Mouse (Mus musculus) midbrain, embryonic 11.5 days (tissue): ENCODE measurements at regions not wholly inside any gene's neighbourhood (a gene's known extent, or its start where the extent isn't known, plus 50 kb on each side); places are given as distances from the start of the nearest gene placed in this dataset.

Experiments
- ATAC-seq: fragments of 200-750 bp; cut with Nextera tagmentation; 2 replicates; pipeline ENCODE4 v1.8.0; 2017; ENCODE audit warnings: moderate TSS enrichment, moderate library complexity; ENCODE audit not compliant: low FRiP score
- DNase-seq: peaks from one replicate; pipeline ENCODE4 v3.0.0; 2015; ENCODE audit warnings: low spot score; ENCODE audit errors: missing footprints
- H3K27ac ChIP-seq: fragments of 300-500 bp; sonication (generic); 2 replicates; pipeline ENCODE4 v1.5.1; 2014; ENCODE audit warnings: low read depth, low read length
- H3K27me3 ChIP-seq: fragments of 300-500 bp; sonication (generic); 2 replicates; pipeline ENCODE4 v1.6.1; 2014; ENCODE audit warnings: mild to moderate bottlenecking, low read length, moderate library complexity, mixed read lengths; ENCODE audit not compliant: control insufficient read depth, insufficient read depth
- H3K36me3 ChIP-seq: fragments of 300-500 bp; sonication (generic); 2 replicates; pipeline ENCODE4 v1.6.1; 2014; ENCODE audit warnings: mild to moderate bottlenecking, low read length, moderate library complexity, mixed read lengths; ENCODE audit not compliant: control insufficient read depth, insufficient read depth
- H3K4me1 ChIP-seq: fragments of 300-500 bp; sonication (generic); 2 replicates; pipeline ENCODE4 v1.6.1; 2014; ENCODE audit warnings: low read length; ENCODE audit not compliant: control insufficient read depth, insufficient read depth
- H3K4me2 ChIP-seq: fragments of 300-500 bp; sonication (generic); 2 replicates; pipeline ENCODE4 v1.6.1; 2014; ENCODE audit warnings: mild to moderate bottlenecking, moderate library complexity
- H3K4me3 ChIP-seq: fragments of 300-500 bp; sonication (generic); 2 replicates; pipeline ENCODE4 v1.5.1; 2014; ENCODE audit warnings: low read depth, low read length
- H3K9ac ChIP-seq: fragments of 300-500 bp; sonication (generic); 2 replicates; pipeline ENCODE4 v1.6.1; 2014; ENCODE audit warnings: low read length
- H3K9me3 ChIP-seq: fragments of 300-500 bp; sonication (generic); 2 replicates; pipeline ENCODE4 v1.6.1; 2016; ENCODE audit warnings: low read length; ENCODE audit not compliant: control insufficient read depth
- WGBS: fragments of 180-500 bp; shearing (Covaris S2); extraction: QIAGEN DNeasy Blood & Tissue Kit; methylation state at CpG from one replicate; pipeline ENCODE4 v1.1.7; 2014; 5-methylcytosine and 5-hydroxymethylcytosine counted together

GRCm38 (mm10) chr19:60148313-60148965 is 78.1 kb downstream of the Fam204a start:
- H3K4me3 ChIP-seq: no peak overlapping the region
- peaks cover 3% of the 10 kb centered on the region; the same call in 1 of the 2 replicates for H3K4me1 ChIP-seq
- H3K9me3 ChIP-seq: no peaks in the 10 kb centered on the region
- WGBS: 18% methylated on average over 8 of the region's 8 CpGs
- no peaks in the 10 kb centered on the region for H3K36me3 ChIP-seq
- DNase-seq: peak; percentile 66
- no peak for ATAC-seq
- H3K9ac ChIP-seq: no peak overlapping the region
- no peak overlapping the region for H3K27ac ChIP-seq
- H3K4me2 ChIP-seq: no peak overlapping the region
- peaks cover 47% of the 10 kb centered on the region for H3K27me3 ChIP-seq

- H3K4me1 ChIP-seq: peaks cover 3% of the 10 kb centered on the region; the same call in 1 of the 2 replicates
- H3K9me3 ChIP-seq: no peaks in the 10 kb centered on the region
- H3K9ac ChIP-seq: no peak overlapping the region
- no peaks in the 10 kb centered on the region for H3K36me3 ChIP-seq
- DNase-seq: peak; percentile 87
- no peak for ATAC-seq
- no peak overlapping the region for H3K4me2 ChIP-seq
- no peak overlapping the region for H3K27ac ChIP-seq
- no peak overlapping the region for H3K4me3 ChIP-seq
- 31% methylated on average over 10 of the region's 10 CpGs for WGBS
- peaks cover 41% of the 10 kb centered on the region for H3K27me3 ChIP-seq
Observed at GRCm38 (mm10) chr19:60146451-60147190, 79.9 kb downstream of the Fam204a start.

DNA sequence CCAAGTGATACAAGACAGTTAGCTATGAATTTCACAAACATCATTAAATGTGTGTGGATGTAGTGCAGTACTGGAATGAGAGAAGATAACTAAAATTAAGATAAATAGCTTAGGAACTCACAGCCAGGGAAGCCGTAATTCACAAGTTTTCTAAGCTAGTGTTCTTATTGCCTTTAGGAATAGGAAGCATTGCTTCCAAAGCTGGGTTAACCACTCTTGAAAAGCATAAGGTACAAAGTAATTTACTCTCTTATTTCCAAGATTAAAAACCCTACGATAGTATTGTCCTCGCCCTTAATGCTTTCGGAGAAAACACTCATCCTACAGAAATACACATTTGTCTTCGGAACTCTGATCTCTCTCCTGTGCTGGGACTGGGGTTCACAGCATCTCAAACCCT is 81.3 kb downstream of the Fam204a start:
- H3K4me2 ChIP-seq: no peak overlapping the region
- no peak overlapping the region for H3K9ac ChIP-seq
- no peaks in the 10 kb centered on the region for H3K36me3 ChIP-seq
- WGBS: 72% methylated on average over 5 of the region's 5 CpGs
- H3K27me3 ChIP-seq: peaks cover 41% of the 10 kb centered on the region
- ATAC-seq (no peak), DNase-seq (peak; percentile 89)
- no peak overlapping the region for H3K4me3 ChIP-seq
- no peaks in the 10 kb centered on the region for H3K9me3 ChIP-seq
- H3K27ac ChIP-seq: no peak overlapping the region
- H3K4me1 ChIP-seq: peaks cover 3% of the 10 kb centered on the region; the same call in 1 of the 2 replicates

DNA sequence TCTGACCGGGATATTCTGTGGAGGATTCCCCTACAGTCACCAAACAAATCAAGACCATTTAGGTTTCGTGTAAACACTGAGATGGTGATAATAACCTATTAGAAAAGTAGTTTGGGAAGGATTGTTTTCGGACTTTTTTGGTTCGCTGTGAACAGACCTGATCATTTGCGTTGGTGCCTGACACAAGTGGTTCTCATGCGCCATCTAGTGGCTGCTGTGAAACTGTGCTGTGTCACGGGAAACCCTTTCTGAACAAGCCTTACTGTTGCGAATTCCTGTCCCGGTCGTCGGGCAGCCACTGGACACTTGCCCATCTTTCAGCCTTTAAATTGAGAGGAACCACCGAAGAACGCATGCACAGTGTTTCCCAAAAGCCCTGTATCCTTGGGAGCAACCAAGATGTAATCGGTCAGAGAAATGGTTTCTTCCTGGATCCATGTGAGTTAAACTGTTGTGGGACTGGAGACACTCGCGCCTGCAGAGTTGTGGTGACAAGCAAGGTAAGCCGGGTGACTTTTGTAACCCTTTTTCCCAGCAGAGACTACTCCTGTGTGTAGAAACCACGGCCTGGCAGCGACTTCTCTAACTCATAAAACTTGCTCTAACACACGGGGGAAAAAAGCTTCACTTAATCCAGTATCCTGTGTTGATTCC is 82.0 kb downstream of the Fam204a start:
- ATAC-seq: peak; percentile 50; the same call in 1 of the 2 replicates
- peaks cover 38% of the 10 kb centered on the region for H3K27me3 ChIP-seq
- H3K9ac ChIP-seq: no peak overlapping the region
- H3K4me1 ChIP-seq: peaks cover 3% of the 10 kb centered on the region; the same call in 1 of the 2 replicates
- H3K9me3 ChIP-seq: no peaks in the 10 kb centered on the region
- H3K4me2 ChIP-seq: peak overlapping the region; percentile 39
- H3K27ac ChIP-seq: no peak overlapping the region
- DNase-seq: peak; percentile 98
- 7% methylated on average over 20 of the region's 20 CpGs for WGBS
- H3K4me3 ChIP-seq: peak overlapping the region; percentile 20; the same call in 1 of the 2 replicates
- no peaks in the 10 kb centered on the region for H3K36me3 ChIP-seq

GRCm38 (mm10) chr19:60138881-60139280 is 87.6 kb downstream of the Fam204a start:
- H3K27me3 ChIP-seq: no peaks in the 10 kb centered on the region
- no peaks in the 10 kb centered on the region for H3K9me3 ChIP-seq
- no peak overlapping the region for H3K9ac ChIP-seq
- H3K4me3 ChIP-seq: no peak overlapping the region
- peak; percentile 6 for DNase-seq
- H3K4me1 ChIP-seq: no peaks in the 10 kb centered on the region
- no peak overlapping the region for H3K4me2 ChIP-seq
- H3K36me3 ChIP-seq: no peaks in the 10 kb centered on the region
- no peak for ATAC-seq
- no peak overlapping the region for H3K27ac ChIP-seq
- WGBS: 78% methylated on average over 2 of the region's 2 CpGs

DNA sequence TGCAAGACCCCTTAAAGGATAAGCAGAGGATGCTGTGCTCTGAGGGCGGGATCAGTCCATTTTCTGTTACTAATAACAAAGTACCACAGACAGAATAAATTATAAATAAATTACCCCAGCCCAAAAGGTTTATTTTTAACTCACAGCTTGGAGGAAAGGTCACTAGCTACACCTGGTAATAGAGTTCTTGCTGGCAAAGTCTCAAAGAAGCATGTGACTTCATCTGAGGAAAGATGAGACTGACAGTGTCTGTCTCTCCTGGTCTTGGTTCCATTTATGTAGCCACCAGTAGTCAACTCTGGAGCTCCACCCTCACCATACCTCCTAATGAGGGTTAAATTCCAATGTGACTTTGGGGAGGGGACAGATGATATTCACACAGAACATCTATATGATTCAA is 90.0 kb downstream of the Fam204a start:
- H3K9ac ChIP-seq: no peak overlapping the region
- no peak for ATAC-seq
- H3K27me3 ChIP-seq: no peaks in the 10 kb centered on the region
- no peaks in the 10 kb centered on the region for H3K4me1 ChIP-seq
- no peak overlapping the region for H3K27ac ChIP-seq
- DNase-seq: peak; percentile 17
- no peak overlapping the region for H3K4me3 ChIP-seq
- no peaks in the 10 kb centered on the region for H3K36me3 ChIP-seq
- WGBS: 84% methylated on average over 1 of the region's 1 CpGs
- no peaks in the 10 kb centered on the region for H3K9me3 ChIP-seq
- no peak overlapping the region for H3K4me2 ChIP-seq

DNA sequence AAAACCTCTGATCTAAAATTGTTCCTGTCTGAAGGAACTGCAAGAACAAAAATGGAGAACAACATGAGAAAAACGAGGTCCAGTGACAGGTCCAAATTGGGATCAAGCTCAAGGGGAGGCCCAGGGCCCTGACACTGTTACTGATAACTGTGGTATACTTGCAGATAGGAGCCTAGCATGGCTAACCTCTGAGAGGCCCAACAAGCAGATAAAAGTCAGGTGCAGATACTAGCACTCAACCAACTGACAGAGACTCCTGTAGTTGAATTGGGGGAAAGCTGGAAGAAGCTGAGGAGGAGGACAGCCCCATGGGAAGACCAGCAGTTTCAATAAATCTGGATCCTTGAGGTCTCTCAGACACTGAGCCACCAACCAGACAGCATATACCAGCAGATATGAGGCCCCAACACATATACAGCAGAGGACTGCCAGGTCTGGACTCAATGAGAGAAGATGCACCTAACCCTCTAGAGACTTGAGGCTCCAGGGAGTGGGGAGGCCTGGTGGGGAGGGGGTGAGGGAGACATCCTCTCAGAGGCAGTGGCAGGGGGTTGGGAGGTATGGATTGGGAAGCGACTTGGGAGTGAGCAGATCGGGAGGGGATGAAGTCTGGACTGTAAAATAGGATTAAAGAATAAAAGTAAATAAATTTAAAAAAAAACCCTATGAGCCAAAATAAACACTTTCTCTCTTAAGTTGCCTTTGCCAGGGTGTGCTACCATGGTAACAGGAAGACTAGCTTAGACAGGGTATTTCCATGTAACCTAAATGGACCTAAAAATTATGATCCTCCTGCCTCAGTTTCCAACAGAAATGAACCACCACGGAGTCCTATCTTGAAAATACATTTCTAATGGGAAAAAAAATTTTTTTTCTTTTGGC is 91.8 kb downstream of the Fam204a start:
- Histone ChIP-seq H3K27ac (no peak overlapping the region), H3K27me3 (no peaks in the 10 kb centered on the region), H3K9ac (no peak overlapping the region), H3K36me3 (no peaks in the 10 kb centered on the region), H3K4me1 (no peaks in the 10 kb centered on the region), H3K4me2 (no peak overlapping the region), H3K4me3 (no peak overlapping the region), H3K9me3 (no peaks in the 10 kb centered on the region)
- 63% methylated on average over 4 of the region's 4 CpGs for WGBS
- peak; percentile 47 for DNase-seq
- ATAC-seq: no peak

DNA sequence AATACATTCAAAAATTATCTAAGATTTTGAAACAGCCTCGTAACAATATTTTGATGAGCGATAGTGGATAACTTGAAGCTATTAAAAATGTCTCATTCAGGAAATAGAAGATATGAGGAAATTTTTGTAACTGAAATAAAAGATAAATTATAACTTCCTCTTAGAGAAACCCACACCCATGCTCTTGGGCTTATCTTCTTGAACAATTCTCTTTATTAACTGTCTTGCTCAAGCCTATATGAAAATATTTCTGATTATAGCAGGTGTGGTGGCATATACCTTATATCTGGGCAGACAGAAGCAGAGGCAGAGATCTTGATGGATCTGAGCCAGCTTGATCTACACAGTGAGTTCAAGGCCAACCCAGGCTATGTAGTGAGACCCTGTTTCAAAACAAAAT is 96.9 kb downstream of the Fam204a start:
- no peak overlapping the region for H3K27ac ChIP-seq
- H3K27me3 ChIP-seq: no peaks in the 10 kb centered on the region
- no peak overlapping the region for H3K4me3 ChIP-seq
- no peak for ATAC-seq
- DNase-seq: no peak
- 91% methylated on average over 2 of the region's 2 CpGs for WGBS
- H3K9ac ChIP-seq: no peak overlapping the region
- H3K4me2 ChIP-seq: no peak overlapping the region
- no peaks in the 10 kb centered on the region for H3K9me3 ChIP-seq
- no peaks in the 10 kb centered on the region for H3K36me3 ChIP-seq
- no peaks in the 10 kb centered on the region for H3K4me1 ChIP-seq
